Mouse (Mus musculus) brain, embryonic 14.5 days (tissue): ENCODE data around the gene Pdcd1lg2.

ENCODE experiments used
- CTCF ChIP-seq: fragments of 200-500 bp; IDR thresholded peaks from 2 replicates; pipeline ENCODE4 v1.5.1; 2012; ENCODE audit warnings: inconsistent platforms, mild to moderate bottlenecking, moderate library complexity, borderline replicate concordance; ENCODE audit not compliant: insufficient read depth, insufficient read length; ENCODE audit errors: extremely low read depth
- POLR2A ChIP-seq: fragments of 200-500 bp; IDR thresholded peaks from 2 replicates; pipeline ENCODE4 v1.6.1; 2012; ENCODE audit warnings: mild to moderate bottlenecking, inconsistent platforms, borderline replicate concordance; ENCODE audit not compliant: poor library complexity, insufficient read depth, insufficient read length, severe bottlenecking; ENCODE audit errors: extremely low read depth

GRCm38 (mm10) chr19:29419946-29420345 lies 9.2 kb downstream of the Pdcd1lg2 start:
- no peak for TF ChIP-seq POLR2A
- no peak for TF ChIP-seq CTCF
